Mouse (Mus musculus) brain, embryonic 14.5 days (tissue): ENCODE data around the gene Canx.

Source experiments
- CTCF ChIP-seq: fragments of 200-500 bp; IDR thresholded peaks from 2 replicates; pipeline ENCODE4 v1.5.1; 2012; ENCODE audit warnings: inconsistent platforms, mild to moderate bottlenecking, moderate library complexity, borderline replicate concordance; ENCODE audit not compliant: insufficient read depth, insufficient read length; ENCODE audit errors: extremely low read depth
- POLR2A ChIP-seq: fragments of 200-500 bp; IDR thresholded peaks from 2 replicates; pipeline ENCODE4 v1.6.1; 2012; ENCODE audit warnings: mild to moderate bottlenecking, inconsistent platforms, borderline replicate concordance; ENCODE audit not compliant: poor library complexity, insufficient read depth, insufficient read length, severe bottlenecking; ENCODE audit errors: extremely low read depth

- TF ChIP-seq CTCF (no peak), POLR2A (no peak)
These were observed 76.9 kb downstream of the Canx start for GRCm38 (mm10) chr11:50248473-50249171.
